Mouse (Mus musculus) forelimb bud, embryonic 11.5 days (tissue): ENCODE results near the gene Gdf10.

Experiments
- DNase-seq: peaks from one replicate; pipeline ENCODE4 v3.0.0-alpha.2; 2012; ENCODE audit warnings: low read depth, low spot score

Gdf10 gene

GRCm38 (mm10) chr14:33923168-33924070 is at the start of gene Gdf10:
TSS of gene Gdf10 (plus strand) at chr14:33923587.
- no peak for DNase-seq

GRCm38 (mm10) chr14:33878826-33879225 is 44.6 kb upstream of the Gdf10 start:
- DNase-seq, result no peak

- no peak for DNase-seq
Measured at GRCm38 (mm10) chr14:33880236-33880635, 43.2 kb upstream of the Gdf10 start.

GRCm38 (mm10) chr14:33881471-33881870 is 41.9 kb upstream of the Gdf10 start:
- no peak for DNase-seq

GRCm38 (mm10) chr14:33883046-33883445 is 40.3 kb upstream of the Gdf10 start:
- DNase-seq, result peak; percentile 54

GRCm38 (mm10) chr14:33885466-33885865 is 37.9 kb upstream of the Gdf10 start:
- DNase-seq, result no peak

- DNase-seq, result no peak
Measured at GRCm38 (mm10) chr14:33888387-33889035, 34.9 kb upstream of the Gdf10 start.

- DNase-seq, result no peak
Measured at GRCm38 (mm10) chr14:33889971-33890370, 33.4 kb upstream of the Gdf10 start.

- DNase-seq, result no peak
Measured at GRCm38 (mm10) chr14:33891507-33891906, 31.9 kb upstream of the Gdf10 start.

- DNase-seq, result no peak
Measured at GRCm38 (mm10) chr14:33895777-33896176, 27.6 kb upstream of the Gdf10 start.

- peak; percentile 90 for DNase-seq
Measured at GRCm38 (mm10) chr14:33896628-33897300, 26.6 kb upstream of the Gdf10 start.

- no peak for DNase-seq
Measured at GRCm38 (mm10) chr14:33902783-33903182, 20.6 kb upstream of the Gdf10 start.

GRCm38 (mm10) chr14:33903199-33903598 is 20.2 kb upstream of the Gdf10 start:
- DNase-seq, result no peak

GRCm38 (mm10) chr14:33904851-33905250 is 18.5 kb upstream of the Gdf10 start:
- no peak for DNase-seq

- DNase-seq, result no peak
Measured at GRCm38 (mm10) chr14:33913727-33914126, 9.7 kb upstream of the Gdf10 start.

GRCm38 (mm10) chr14:33914206-33914605 is 9.2 kb upstream of the Gdf10 start:
- DNase-seq, result no peak

- DNase-seq, result no peak
Measured at GRCm38 (mm10) chr14:33920727-33921559, 2.4 kb upstream of the Gdf10 start.

GRCm38 (mm10) chr14:33922771-33923167 is 618 bp upstream of the Gdf10 start:
- no peak for DNase-seq

GRCm38 (mm10) chr14:33931853-33932252 is 8.5 kb downstream of the Gdf10 start:
- no peak for DNase-seq

- peak; percentile 51 for DNase-seq
Measured at GRCm38 (mm10) chr14:33932935-33933703, 9.7 kb downstream of the Gdf10 start.
